Mouse (Mus musculus) heart, postnatal 0 days (tissue): ENCODE measurements around the gene H2afv.

Experiments
- CTCF ChIP-seq: IDR thresholded peaks from 2 replicates; pipeline ENCODE4 v1.5.1; 2016; ENCODE audit warnings: antibody characterized with exemption, control low read depth, low read depth
- EP300 ChIP-seq: IDR thresholded peaks from 2 replicates; pipeline ENCODE4 v1.6.1; 2016; ENCODE audit warnings: antibody characterized with exemption, low read depth

GRCm38 (mm10) chr11:6407162-6407621 is 37.1 kb downstream of the H2afv start:
- TF ChIP-seq CTCF (no peak), EP300 (no peak)
